Mouse (Mus musculus) hindlimb bud, embryonic 11.5 days (tissue): ENCODE measurements around the gene Ppfia2.

Source experiments
- DNase-seq: peaks from one replicate; pipeline ENCODE4 v3.0.0-alpha.2; 2012; ENCODE audit warnings: low read depth, low spot score; ENCODE audit errors: extremely low spot score

Gene Ppfia2

GRCm38 (mm10) chr10:106913032-106913431, 442.9 kb downstream of the Ppfia2 start:
- DNase-seq: no peak

- DNase-seq: no peak
Measured at GRCm38 (mm10) chr10:106914275-106914674, 444.1 kb downstream of the Ppfia2 start.

GRCm38 (mm10) chr10:106914822-106915221, 444.7 kb downstream of the Ppfia2 start:
- DNase-seq: no peak

- no peak for DNase-seq
Measured at GRCm38 (mm10) chr10:106924334-106924733, 454.2 kb downstream of the Ppfia2 start.

GRCm38 (mm10) chr10:106924798-106925197, 454.7 kb downstream of the Ppfia2 start:
- no peak for DNase-seq

- DNase-seq: no peak
Measured at GRCm38 (mm10) chr10:106928576-106929332, 458.6 kb downstream of the Ppfia2 start.

GRCm38 (mm10) chr10:106932571-106933073, 462.5 kb downstream of the Ppfia2 start:
- DNase-seq: no peak

GRCm38 (mm10) chr10:106936996-106937395, 466.9 kb downstream of the Ppfia2 start:
- no peak for DNase-seq

- no peak for DNase-seq
Measured at GRCm38 (mm10) chr10:106938851-106939250, 468.7 kb downstream of the Ppfia2 start.

GRCm38 (mm10) chr10:106939441-106939840, 469.3 kb downstream of the Ppfia2 start:
- DNase-seq: no peak

- no peak for DNase-seq
Measured at GRCm38 (mm10) chr10:106941380-106941779, 471.2 kb downstream of the Ppfia2 start.

GRCm38 (mm10) chr10:106959026-106959425, 488.9 kb downstream of the Ppfia2 start:
- no peak for DNase-seq

GRCm38 (mm10) chr10:106975193-106976141, 505.3 kb downstream of the Ppfia2 start:
- no peak for DNase-seq
